Mouse (Mus musculus) embryo, embryonic 10 days (tissue): Measurements from ENCODE around the gene Pax2.
A peak's percentile ranks its signal among the peaks of the same experiment; 100 is the strongest.

Experiments
- DNase-seq: peaks from one replicate; pipeline ENCODE4 v3.0.0-alpha.2; 2015; ENCODE audit warnings: low spot score

The Pax2 gene

DNA sequence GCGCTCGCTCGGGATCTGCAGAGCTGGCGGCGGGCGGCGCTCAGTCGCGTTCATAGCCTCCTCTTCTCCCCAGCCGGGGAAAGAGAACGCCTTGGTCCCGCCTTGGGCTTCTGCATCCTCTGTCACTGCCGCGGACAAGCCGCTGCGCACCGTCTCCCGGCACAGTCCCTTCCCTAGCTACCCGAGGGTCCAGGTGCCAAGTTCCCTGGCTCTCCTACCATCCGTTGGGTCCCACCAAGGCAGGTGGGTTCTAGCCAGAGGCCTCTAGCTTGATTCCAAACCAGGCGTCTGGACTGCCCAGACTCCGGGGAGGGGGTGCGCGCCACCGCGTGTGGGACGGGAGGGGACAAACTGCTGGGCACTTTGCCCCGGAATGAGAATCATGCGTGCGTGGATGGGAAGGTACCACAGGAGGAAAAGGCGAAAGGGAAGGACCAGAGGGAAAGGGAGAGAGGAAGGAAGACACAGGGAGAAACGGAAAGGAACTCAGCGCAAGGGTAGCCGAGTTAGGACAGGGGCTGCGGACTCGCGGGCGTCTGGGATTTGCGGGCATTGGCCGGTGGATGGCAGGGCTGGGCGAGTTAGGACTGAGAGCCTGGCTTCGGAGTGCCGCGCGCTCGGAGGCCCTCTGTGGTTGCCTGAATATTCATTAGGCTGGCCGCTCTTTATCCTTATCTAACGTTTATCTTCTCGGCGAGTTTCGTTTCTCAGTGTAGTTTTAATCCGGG, at the start of gene Pax2:
Gene Pax2 (plus strand): TSS at position 353 of the 728 bp plus-strand sequence.
- DNase-seq: peak; percentile 71

DNA sequence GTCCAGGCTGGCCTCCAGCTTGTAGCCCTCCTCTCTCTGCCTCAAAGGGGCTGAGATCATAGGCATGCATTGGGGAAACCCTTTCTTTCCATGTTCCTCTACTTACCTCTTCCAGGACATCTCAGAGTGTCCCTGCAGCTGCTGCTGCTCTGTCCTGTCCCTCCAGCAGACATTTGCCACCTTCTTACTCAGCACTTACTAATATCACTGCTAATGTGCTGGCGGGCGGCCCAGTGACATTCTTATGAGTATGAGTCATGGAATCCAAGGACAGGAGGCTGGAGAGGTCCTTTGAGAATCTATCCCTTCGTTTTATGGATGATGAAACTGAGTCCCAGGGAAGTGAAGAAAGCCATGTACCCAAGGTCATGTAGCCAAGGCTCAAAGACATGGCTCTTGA, 47.0 kb upstream of the Pax2 start:
- no peak for DNase-seq

DNA sequence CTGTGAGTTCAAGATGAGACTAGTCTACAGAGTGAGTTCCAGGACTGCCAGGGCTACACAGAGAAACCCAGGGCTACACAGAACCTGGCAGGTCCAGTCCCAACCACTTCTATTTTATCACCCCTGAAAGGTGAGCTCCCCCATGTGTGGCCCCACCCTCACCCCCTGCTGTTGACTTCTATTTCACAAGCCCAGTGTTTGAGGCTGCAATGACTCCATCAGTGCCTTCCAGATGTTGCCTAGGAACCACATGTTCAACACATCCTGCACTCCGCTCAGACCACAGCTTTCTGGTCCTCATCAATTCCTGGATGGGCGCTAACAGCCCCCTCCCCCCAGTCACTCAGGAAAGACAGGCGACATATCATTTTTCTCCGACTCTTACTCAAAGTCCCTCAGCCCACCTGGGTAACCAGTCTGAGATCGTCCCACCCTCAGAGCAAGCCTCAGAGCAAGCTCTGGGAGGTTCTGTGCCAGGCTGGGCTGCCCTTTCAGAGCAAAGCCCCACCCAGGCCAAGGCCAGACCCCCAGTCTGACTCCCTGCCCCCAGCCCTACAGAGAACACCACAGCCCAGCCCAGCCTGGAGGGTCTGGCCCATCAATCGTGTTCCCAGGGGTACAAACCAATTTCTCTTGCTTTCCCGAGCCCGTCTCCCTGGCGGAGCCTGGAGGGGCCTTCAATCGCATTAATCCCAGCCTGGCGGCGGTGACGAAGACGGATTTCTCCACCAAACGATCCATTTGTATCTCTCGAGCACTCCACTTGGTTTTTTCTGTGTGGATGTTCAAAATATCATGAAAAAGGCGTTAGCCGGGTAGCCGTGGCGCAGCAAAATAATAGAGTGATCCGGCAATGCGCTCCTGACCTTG, 38.9 kb upstream of the Pax2 start:
- no peak for DNase-seq

DNA sequence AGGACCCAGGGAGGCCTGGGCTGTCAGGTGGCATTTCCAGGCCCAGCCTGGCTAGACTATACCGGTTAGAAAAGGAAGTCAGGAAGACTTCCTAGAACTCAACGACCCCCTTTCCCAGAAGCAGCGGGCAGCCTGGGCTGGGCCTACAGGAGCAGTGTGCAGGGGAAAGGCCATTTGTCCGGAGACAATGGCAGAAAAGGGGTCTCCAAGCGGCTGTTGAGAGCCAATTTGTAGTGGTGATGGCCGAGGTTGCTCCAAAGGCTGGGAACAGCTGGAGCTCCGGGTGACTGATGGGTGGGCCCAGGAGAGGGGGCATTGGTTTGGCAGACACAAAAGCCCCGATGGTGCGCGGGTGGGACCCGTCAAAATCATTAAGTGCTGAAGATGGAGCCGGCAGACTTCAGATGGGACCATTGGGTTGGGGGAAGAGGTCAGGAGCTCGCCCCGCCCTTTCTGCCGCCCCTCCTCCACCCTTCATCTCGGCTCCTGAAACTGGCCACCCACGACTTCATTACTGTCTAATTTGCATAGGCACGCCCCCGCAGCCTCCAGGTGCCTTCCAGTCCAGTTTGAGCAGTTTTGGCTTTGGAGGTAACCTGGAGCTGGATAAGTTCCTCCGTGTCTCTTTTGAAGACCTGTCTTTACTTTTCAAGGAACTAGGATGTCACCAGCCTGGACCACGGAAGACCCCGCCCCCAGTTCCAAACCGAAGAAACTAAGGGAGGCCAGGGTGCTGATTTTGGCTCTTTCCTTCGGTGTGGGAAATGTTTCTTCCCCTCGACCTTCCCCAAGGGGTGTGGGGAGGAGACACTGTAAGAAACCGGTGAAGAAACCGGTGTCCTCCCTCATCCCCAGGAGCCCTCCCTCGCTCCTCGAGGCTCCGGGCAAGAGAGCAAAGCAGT, 36.3 kb upstream of the Pax2 start:
- peak; percentile 36 for DNase-seq

DNA sequence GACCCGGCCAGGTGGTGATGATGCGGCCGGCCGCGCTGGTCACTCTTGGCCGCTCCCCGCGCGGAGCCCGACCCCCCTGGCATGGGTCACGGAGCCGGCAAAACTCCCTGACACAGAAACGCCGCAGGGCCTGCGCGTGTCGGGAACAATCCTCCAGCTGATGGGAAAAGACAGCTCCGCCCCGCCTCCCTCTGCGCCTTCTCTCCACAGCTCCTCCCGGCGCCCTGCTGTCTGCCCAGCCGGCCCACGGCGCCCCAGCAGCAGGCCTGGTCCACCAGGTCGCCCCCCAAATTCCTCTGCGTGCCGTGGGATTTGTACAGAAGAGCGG, 35.7 kb upstream of the Pax2 start:
- peak; percentile 69 for DNase-seq

DNA sequence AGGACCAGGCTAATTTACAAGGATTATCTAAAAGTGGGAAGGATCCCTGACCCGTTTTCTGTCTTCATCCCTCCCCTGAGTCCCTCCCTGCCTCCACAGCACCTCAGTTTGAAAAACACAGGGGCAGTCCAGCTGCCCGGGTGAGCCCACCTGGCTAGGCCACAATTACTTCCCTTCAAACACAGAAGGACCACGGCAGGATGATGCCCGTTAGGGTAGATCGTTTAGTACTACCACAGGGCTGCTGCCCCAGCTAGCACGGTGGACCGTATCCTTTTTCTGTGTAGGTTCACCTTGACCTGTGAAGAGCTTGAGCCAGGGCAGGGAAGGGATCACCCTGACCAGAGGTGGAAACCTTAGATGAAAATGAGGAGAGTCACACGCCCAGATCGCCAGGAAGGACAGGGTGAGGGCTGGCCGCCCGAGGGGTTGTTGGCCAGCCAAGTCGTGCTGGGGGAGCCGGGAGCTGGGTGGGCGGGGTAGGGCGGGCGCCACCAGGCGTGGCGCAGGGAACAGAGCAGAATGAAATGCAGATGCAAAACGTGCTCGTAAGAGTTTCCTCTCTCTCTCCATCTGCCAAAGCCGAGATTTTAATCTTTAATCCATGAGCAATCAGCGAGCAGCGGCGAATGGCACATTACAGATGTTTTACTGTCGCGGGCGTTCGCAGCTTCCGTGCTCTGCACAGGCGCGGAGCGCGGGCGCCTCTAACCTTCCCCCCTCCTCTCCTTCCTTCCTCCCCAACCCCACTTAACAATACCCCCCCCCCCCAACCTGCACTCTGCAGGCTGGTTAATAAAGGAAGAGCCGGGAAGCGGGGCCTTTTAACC, 32.0 kb upstream of the Pax2 start:
- no peak for DNase-seq

DNA sequence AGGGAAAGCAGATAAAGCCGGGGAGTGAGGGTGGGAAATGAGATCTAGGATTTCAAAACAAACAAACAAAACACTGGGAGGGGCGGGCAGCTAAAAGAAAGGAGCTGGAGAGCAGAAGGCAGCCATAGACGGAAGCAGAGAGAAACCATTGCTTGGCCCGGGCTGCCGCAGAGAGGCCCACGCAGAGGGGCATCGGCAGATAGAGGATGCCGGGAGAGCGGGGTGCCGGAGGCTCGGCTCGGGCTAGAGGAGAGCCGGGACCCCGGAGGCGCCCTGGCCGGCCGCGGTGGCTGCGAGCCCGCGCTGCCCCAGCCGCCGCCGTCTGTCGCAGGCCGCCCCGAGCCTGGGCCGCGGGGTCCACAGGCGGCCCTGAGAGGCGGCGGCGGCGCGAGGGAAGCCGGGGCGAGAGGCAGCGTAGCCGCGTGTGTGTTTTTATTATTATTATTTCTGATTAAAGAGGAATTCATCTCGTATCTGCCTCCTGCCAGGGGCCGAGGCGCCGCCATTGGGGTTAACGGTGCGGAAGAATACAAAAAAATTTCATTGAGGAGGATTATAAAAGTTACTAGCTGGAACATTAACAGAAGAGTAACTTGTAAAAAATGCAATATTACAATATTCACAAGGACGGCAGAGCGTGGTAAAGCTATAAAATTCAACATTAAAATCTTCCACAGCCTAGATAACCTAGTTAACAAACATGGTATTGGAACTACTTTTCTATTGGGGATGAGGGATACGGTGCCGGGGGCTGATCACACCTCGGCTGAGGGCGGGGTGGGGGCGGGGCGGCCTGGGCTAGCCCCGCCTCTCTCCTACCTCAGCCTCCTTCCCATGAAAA, 29.7 kb upstream of the Pax2 start:
- DNase-seq: peak; percentile 46

DNA sequence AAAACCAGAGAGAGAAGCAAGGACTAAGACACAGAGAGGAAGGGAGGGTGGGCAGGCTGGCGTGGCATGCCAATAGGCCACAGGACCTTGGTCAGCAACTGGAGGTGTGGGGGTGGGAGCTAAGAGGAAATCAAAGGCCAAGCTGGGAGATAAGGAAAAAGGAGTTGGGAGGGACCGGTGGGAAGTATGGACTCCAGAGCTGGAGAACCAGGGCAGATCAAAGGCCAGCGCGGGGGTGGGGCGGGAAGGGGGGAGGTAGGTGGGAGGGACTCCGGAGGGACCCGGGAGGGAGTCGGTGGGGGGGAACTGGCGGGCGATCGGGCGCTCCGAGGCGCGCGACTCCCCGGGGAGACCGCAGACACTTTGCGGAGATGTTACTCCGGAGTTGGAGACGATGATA, 21.7 kb upstream of the Pax2 start:
- no peak for DNase-seq

DNA sequence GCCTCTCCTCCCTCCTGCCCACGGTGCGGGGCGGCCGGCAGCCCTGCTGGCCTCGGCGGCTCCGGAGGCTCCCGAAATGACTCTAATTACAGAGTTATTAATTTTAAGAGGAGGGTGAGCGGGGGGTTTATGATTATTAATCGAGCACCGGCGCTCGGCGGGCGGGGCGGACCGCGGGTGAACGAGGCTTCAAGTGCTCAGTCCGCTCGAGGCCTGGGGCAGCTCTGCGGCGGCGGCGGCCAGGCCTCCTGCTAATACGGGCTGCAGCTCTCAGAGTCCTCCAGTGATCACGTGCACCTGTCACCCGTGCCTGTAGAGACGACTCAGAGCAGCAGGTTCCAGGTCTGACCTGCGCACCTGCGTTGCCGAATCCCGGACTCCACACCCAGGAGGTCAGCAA, 21.2 kb upstream of the Pax2 start:
- no peak for DNase-seq

DNA sequence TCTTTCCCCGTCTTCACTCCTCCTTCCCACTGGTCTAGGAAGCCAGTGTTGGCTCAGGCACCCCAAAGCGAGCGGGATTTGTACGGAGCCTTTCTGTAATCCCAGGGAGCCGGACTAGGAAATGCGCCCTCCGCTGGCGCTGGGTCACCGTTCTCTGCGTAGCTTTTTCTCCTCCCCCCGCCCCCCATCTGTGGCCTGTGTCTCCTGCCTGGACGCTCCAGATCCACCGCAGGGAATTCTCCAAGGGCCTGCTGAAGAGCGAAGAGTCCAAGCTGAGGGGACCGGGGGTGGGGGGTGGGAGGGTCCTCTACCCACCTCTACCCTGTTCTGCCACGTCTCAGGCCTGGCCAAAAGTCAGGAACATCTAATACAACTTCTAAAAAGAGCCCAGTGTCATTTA, 15.5 kb upstream of the Pax2 start:
- no peak for DNase-seq

DNA sequence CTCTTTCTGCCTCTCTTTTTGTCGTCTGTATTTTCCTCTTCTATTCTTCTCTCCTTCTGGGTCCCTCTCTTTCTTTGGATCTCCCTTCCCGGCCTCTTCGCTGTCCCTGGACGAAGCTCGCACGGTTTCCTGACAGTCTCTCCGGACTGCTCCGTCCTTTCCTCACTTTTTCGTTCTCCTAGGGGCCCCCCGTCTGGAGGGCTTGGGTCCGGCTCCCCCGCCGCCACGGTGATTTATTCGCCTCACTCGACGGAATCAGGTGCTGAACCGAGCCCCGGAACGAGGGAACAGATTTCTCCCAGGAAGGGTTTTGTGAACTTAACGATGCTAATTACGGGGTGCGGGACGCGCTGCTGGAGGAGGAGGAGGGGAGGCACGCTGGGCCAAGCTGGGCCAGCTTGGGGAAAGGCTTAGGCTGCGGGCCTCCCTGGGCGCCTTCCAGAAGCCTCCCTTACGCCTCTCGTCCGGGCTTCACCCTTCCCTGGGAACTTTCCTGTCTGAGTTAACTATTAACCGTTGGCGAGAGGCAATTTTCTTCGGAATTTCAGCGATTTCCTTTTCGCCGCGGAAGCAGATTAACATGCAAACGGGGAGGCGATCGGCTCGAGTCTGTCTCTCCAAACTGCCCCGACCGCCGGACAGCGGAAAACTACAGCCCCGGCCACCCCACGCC, 14.6 kb upstream of the Pax2 start:
- DNase-seq: no peak

DNA sequence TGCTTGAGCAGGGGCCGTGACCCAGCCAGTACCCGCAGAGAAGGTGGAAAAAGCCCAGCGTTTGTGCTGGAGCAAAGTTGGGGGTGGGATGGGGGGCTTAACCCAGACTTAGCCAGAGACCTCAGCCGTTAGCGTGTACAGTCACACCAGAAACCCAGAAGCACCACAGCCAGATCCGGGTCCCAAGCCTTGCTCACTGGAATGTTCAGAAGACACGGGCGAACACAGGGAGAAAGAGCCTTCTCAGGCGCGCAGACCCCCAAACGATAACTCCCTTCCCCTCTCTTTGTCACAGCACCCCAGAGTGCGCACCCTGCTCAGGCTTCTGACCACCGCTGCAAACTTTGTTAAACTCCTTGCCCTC, 14.1 kb upstream of the Pax2 start:
- DNase-seq: no peak

DNA sequence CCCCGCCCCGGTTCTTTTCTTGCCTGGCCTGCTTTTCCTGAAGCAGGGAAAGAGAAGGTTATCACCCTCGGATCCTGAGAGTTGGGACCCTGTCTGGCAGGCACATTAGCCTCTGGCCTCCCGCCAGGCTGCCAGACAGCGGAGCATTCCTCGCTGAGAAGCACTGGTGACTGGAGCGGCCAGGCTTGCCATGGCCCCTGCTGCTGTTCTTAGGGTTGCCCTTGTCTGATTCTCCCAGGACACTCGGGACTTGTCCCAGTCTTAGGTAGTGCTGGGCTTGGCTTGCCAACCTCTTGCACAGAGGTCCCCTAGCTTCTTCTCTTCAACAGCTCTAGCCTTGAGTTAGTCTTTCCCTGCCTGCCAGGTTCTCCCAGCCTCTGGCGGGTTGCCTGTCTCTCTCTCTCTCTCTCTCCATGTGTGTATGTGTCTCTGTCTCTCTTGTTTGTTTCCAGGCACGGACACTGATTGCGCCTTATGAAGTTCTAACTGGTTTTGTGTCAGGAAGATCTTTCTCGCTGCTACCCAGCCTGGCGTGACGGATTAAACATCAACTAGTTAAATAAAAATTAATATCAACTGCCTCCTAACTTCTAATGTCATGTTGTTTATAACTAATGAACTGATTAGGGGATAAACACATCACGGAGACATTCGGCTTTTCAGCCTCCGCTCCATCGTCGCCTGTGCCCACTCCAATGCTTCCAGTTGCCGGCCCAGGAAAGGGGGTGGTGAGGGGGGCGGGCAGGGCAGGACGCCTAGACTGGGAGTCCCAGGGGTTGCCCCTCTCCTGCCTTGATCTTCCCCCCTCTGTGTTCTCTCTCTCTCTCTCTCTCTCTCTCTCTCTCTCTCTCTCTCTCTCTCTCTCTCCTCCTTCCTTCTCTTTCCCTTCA, 13.5 kb upstream of the Pax2 start:
- DNase-seq: no peak

DNA sequence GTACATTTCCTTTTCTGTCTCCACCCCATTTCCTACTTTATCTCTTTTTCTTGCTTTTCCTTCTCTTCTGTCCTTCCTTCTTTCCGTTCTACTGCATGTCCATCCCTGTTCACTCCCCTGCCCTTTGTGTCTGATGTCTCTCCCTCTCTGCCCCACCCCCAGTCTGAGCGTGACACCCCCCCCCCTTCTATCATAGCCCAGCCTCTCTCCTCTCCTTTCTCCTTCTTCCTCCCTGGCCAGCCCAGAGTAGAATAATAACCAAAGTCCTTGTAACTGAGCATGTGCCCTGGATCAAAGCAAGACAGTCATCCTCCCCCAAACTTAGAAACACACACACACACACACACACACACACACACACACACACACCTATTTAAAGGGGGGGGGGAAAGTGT, 12.8 kb upstream of the Pax2 start:
- no peak for DNase-seq

DNA sequence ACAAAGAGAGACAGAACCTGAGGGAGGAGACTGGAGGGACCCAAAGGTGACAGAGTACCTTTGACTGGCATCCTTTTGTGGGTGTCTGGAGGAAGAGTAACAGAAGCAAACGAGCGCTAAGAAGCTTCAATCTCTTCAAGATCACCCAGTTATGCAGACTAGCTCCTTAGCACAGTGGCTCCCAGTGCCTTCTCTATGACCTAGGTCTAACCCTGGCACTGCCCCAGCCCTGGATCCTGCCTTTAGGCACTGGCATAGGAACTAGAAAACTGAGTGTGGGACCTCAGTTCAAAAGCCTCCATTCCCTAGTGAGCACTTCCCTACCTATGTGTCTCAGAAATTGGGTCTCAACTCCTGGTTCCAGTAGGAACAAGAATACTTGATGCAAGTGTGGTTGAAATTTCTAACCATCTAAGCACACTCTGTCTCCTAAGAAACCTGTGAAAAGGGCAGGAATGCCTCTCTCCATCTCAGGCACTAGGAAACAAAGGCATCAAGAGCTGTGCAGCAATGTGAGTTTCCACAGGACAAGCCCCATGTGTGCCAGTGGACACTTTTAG, 11.8 kb upstream of the Pax2 start:
- DNase-seq: no peak

DNA sequence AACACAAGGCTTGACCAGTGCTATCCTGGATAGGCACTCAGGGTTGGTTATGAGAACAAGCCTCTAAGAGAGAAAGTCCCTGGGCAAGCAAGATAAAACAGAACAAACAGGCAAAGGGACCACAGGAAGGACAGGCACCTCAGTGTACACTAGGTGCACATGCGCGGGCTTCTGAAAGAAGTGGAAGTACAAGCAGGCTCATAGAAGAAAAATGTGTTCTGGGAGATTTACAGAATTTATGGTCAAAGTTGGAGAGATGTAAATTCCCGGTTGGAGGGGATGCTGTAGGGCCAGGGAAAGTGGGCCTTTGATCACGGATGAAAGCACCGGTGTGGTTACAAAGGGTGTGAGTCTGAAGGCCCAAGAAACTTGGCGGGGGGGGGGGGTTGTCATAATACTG, 10.1 kb upstream of the Pax2 start:
- DNase-seq: no peak

DNA sequence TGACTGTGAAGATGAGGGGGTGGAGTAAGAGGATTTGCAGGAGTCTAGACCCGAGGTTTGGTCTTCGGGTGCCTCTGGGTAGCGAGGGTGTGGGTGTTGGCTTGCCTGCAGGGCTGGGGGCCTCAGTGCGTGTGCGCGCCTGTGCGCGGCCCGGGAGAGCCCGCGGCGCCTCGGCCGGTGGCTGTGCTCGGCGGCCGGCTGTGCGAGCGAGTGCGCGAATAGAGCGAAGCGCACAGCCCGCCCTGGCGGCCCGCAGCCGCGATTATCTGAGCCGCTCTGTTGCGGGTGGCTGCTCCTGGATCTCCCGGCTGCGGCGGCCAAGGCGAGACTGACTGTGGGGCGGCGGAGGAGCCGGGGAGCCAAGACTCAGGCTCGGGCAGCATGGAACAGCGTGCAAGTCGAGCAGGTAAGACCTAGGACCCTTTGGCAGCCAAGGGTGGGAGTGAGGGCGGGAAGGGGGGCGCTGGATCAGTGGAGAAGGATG, 9.3 kb upstream of the Pax2 start:
- DNase-seq: no peak

DNA sequence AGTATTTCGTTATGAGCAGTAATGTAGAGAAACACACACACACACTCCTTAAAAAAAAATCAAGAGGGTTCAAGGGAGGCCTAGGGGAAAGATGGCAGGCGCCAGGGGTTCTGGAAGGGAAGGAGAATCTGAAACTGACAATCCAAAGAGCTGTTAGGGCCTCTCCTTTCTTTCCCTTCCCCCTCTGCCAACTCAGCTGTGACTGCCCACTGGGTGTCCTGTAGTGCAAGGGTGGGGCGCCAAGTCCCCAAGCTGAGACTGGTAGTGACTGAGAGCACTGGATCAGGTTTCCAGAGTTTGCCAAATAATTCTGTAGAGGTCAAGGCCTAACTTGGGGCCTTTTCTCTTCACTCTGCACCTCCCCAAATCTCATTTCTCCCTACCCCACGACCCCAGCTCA, 8.4 kb upstream of the Pax2 start:
- DNase-seq: no peak

DNA sequence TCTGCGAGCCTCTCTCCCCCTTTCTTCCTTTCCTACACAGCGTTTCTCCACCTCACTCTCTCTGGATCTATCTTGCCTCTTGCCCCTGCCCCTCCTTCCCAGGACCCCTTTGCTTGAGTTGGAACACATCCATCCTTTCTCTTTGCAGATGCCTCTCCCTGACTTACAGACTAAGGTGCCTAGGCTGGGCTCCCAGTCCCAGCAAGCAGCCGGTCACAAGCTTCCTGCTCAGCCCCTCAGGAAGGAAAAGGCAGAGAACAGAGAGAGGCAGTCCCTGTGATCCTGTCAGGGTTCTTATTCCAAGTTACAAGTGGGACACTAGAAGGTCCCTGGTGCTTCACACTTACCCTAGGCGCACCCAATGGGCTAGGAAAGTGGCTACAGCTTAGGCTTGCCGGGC, 7.6 kb upstream of the Pax2 start:
- DNase-seq: peak; percentile 21
